Comparison of ENCODE assay signal across 17 mouse cellular contexts in genomic region chr1:39017871-39018270, GRCm38 (mm10). TPM values are rescaled to one million over a fixed set of nuclear protein-coding genes. Genes with fewer than 3 reads are reported as not detected.
A peak's percentile ranks its signal among the peaks of the same experiment; 100 is the strongest.
DNase-seq lines count a peak whose midpoint lies in the region.
"Had no signal": no experiment of that assay in that cellular context is flagged by ENCODE, and none has a peak within 500 bp of the region (broad histone marks: within the 10 kb centered on the region; RNA-seq: fewer than 3 reads in every experiment).

No protein-coding gene starts in this region.

- 0 out of 2 replicates have a peak, but pooled peaks cover 16% of the 10 kb centered on the region for H3K27me3 ChIP-seq in heart, embryonic 10.5 days (ENCODE audit: insufficient read depth, poor library complexity, severe bottlenecking)
- H3K27me3 ChIP-seq: CH12.LX, Patski had no signal

- no peak overlapping the region for H3K4me3 ChIP-seq in heart, embryonic 10.5 days

- 78% methylated on average over 4 of the region's 4 CpGs for WGBS in heart, embryonic 10.5 days

- H3K9me3 ChIP-seq in heart, embryonic 10.5 days = no peaks in the 10 kb centered on the region
- H3K9me3 ChIP-seq: G1E had no signal

- no peak overlapping the region for H3K27ac ChIP-seq in heart, embryonic 10.5 days

- H3K4me1 ChIP-seq in heart, embryonic 10.5 days = no peaks in the 10 kb centered on the region

- H3K36me3 ChIP-seq in heart, embryonic 10.5 days = no peaks in the 10 kb centered on the region
- H3K36me3 ChIP-seq: G1E had no signal

- intact Hi-C loops in heart, postnatal 25 days (cut with DNase I) = no loop called here

- peak; percentile 52 for DNase-seq in heart, embryonic 10.5 days (ENCODE audit: low spot score)
- DNase-seq in heart, postnatal 25 days (ENCODE audit: low spot score) = no peak
- peak; percentile 55 for DNase-seq in testis, postnatal 14 days (ENCODE audit: low spot score)
- DNase-seq in testis, postnatal 10 days (ENCODE audit: low spot score) = no peak
- DNase-seq: adrenal gland, adult 2 months; adrenal gland, adult 8-10 months; adrenal gland, postnatal 10 days; adrenal gland, postnatal 14 days; adrenal gland, postnatal 25 days; adrenal gland, postnatal 36 days; B cell, adult 2 months; cerebellum, adult 11 months; cerebellum, adult 11-12 months; cerebellum, adult 18-20 months had no signal

RNA-seq across cellular contexts. Expression of gene Pdcl3, which starts 32.5 kb away (rescaled TPM):
- polyA plus RNA-seq in heart, embryonic 10.5 days (2016; fragmentation: Nextera tagmentation; extraction: Ambion mirVana) = 161 and 170 TPM in 2 replicates
- 10 to 100 TPM; 68.6 to 72.8 TPM for total RNA-seq in heart, postnatal 25 days (2021)

Comparison
In these comparisons a context has a peak if more than half of its experiments do, and no peak if none do; other contexts are left out.
1. DNase-seq: peak in heart, embryonic 10.5 days (single experiment) and testis, postnatal 14 days (single experiment); none in heart, postnatal 25 days (single experiment) and testis, postnatal 10 days (single experiment).